Comparison of ENCODE assay signal across 8 mouse cellular contexts in genomic region chr17:23828271-23829001, GRCm38 (mm10). TPM values are rescaled to one million over a fixed set of nuclear protein-coding genes. Genes with fewer than 3 reads are reported as not detected.
DNase-seq lines count a peak whose midpoint lies in the region; ATAC-seq and TF ChIP-seq lines count a peak whose summit lies in the region.

No protein-coding gene starts in this region.

- under 1% methylated on average over 47 of the region's 47 CpGs for WGBS in kidney, postnatal 0 days
- WGBS in liver, postnatal 0 days (ENCODE audit: insufficient replicate concordance), result under 1% methylated on average over 39 of the region's 47 CpGs
- under 1% methylated on average over 43 of the region's 47 CpGs for WGBS in neural tube, embryonic 11.5 days
- 2% methylated on average over 47 of the region's 47 CpGs for WGBS in thymus, adult 2 months

- DNase-seq in 3T3-L1 (ENCODE audit: low read depth, low spot score) (peak; percentile 64), NIH3T3 (ENCODE audit: low read depth) (peak; percentile 67)
- DNase-seq in embryo, embryonic 11 days, result peak; percentile 75
- DNase-seq in kidney, postnatal 0 days (ENCODE audit: low spot score), result peak; percentile 61
- DNase-seq in liver, postnatal 0 days, result peak; percentile 72
- peak; percentile 69 for DNase-seq in neural tube, embryonic 11.5 days (ENCODE audit: low spot score)
- DNase-seq in thymus, adult 2 months, result peak; percentile 67

- peak overlapping the region; percentile 91 for H3K27ac ChIP-seq in kidney, postnatal 0 days
- H3K27ac ChIP-seq in liver, postnatal 0 days (ENCODE audit: low read depth), result peak overlapping the region; percentile 83
- peak overlapping the region; percentile 89 for H3K27ac ChIP-seq in neural tube, embryonic 11.5 days (ENCODE audit: low read depth, low read length)
- peak overlapping the region; percentile 12; the same call in 1 of the 2 replicates for H3K27ac ChIP-seq in thymus, adult 2 months (ENCODE audit: control insufficient read depth, insufficient read depth, low read length)

- peak; percentile 45 for ATAC-seq in granulocyte monocyte progenitor cell, adult 5-6 weeks (replicated peaks; ENCODE audit: poor library complexity, severe bottlenecking)
- ATAC-seq in kidney, postnatal 0 days (replicated peaks; ENCODE audit: low FRiP score, low read depth), result peak; percentile 68
- peak; percentile 71 for ATAC-seq in liver, postnatal 0 days
- peak; percentile 80 for ATAC-seq in neural tube, embryonic 11.5 days (ENCODE audit: insufficient read depth, low FRiP score, low TSS enrichment)

- TF ChIP-seq CTCF in kidney, postnatal 0 days (IDR thresholded peaks at IDR 0.05; ENCODE audit: low read depth), result peak; percentile 11; the same call in 1 of the 2 replicates
- peak; percentile 33; the same call in 1 of the 2 replicates for TF ChIP-seq CTCF in liver, postnatal 0 days (IDR thresholded peaks at IDR 0.05; ENCODE audit: low read depth)
- TF ChIP-seq CTCF in thymus, adult 2 months (IDR thresholded peaks at IDR 0.05; ENCODE audit: borderline replicate concordance, control insufficient read depth, extremely low read depth, insufficient read depth, low read length, poor library complexity), result no peak

- no peaks in the 10 kb centered on the region for H3K27me3 ChIP-seq in kidney, postnatal 0 days (ENCODE audit: insufficient read depth, low read length)
- H3K27me3 ChIP-seq in liver, postnatal 0 days (ENCODE audit: insufficient read depth, low read length), result no peaks in the 10 kb centered on the region
- H3K27me3 ChIP-seq in neural tube, embryonic 11.5 days (ENCODE audit: control insufficient read depth, insufficient read depth, low read length), result no peaks in the 10 kb centered on the region
- no peaks in the 10 kb centered on the region for H3K27me3 ChIP-seq in thymus, adult 2 months (ENCODE audit: control insufficient read depth, insufficient read depth, low read length)

- no peaks in the 10 kb centered on the region for H3K9me3 ChIP-seq in kidney, postnatal 0 days (replicated peaks; ENCODE audit: low read length)
- no peaks in the 10 kb centered on the region; the same call in 1 of the 2 replicates for H3K9me3 ChIP-seq in liver, postnatal 0 days (ENCODE audit: low read length)
- H3K9me3 ChIP-seq in neural tube, embryonic 11.5 days (ENCODE audit: control insufficient read depth, low read length), result no peaks in the 10 kb centered on the region

- H3K9ac ChIP-seq in kidney, postnatal 0 days (ENCODE audit: low read depth, low read length), result peak overlapping the region; percentile 69
- H3K9ac ChIP-seq in liver, postnatal 0 days (replicated peaks), result peak overlapping the region; percentile 86
- H3K9ac ChIP-seq in neural tube, embryonic 11.5 days (ENCODE audit: low read length), result peak overlapping the region; percentile 68

- peak overlapping the region; percentile 70 for H3K4me3 ChIP-seq in kidney, postnatal 0 days (replicated peaks; ENCODE audit: low read depth, low read length)
- peak overlapping the region; percentile 86 for H3K4me3 ChIP-seq in liver, postnatal 0 days (ENCODE audit: low read depth, low read length)
- peak overlapping the region; percentile 81 for H3K4me3 ChIP-seq in neural tube, embryonic 11.5 days (ENCODE audit: low read depth, low read length)
- peak overlapping the region; percentile 91 for H3K4me3 ChIP-seq in thymus, adult 2 months (ENCODE audit: control insufficient read depth, insufficient read depth, low read length)

- peak overlapping the region; percentile 86 for H3K4me2 ChIP-seq in kidney, postnatal 0 days (ENCODE audit: low read length)
- peak overlapping the region; percentile 89 for H3K4me2 ChIP-seq in liver, postnatal 0 days (ENCODE audit: low read depth, low read length)
- peak overlapping the region; percentile 83 for H3K4me2 ChIP-seq in neural tube, embryonic 11.5 days (ENCODE audit: low read depth)

- H3K36me3 ChIP-seq in kidney, postnatal 0 days (ENCODE audit: insufficient read depth, low read length), result peaks cover 26% of the 10 kb centered on the region
- H3K36me3 ChIP-seq in liver, postnatal 0 days (replicated peaks; ENCODE audit: insufficient read depth, low read length), result peaks cover 34% of the 10 kb centered on the region
- peaks cover 24% of the 10 kb centered on the region for H3K36me3 ChIP-seq in neural tube, embryonic 11.5 days (ENCODE audit: control insufficient read depth, insufficient read depth, low read length)
- H3K36me3 ChIP-seq in thymus, adult 2 months (ENCODE audit: control insufficient read depth, insufficient read depth, low read length), result peaks cover 32% of the 10 kb centered on the region

- no peak for TF ChIP-seq EP300 in liver, postnatal 0 days (IDR thresholded peaks at IDR 0.05; ENCODE audit: low read depth)

- H3K4me1 ChIP-seq in kidney, postnatal 0 days (replicated peaks; ENCODE audit: insufficient read depth, low read length), result no peaks in the 10 kb centered on the region; the same call in 1 of the 2 replicates
- H3K4me1 ChIP-seq in liver, postnatal 0 days (ENCODE audit: insufficient read depth), result peaks cover 15% of the 10 kb centered on the region
- H3K4me1 ChIP-seq in neural tube, embryonic 11.5 days (ENCODE audit: control insufficient read depth, insufficient read depth, low read length), result peaks cover 13% of the 10 kb centered on the region
- H3K4me1 ChIP-seq in thymus, adult 2 months (replicated peaks; ENCODE audit: control insufficient read depth, insufficient read depth, low read length), result peaks cover 14% of the 10 kb centered on the region

- no peak for TF ChIP-seq POLR2A in thymus, adult 2 months (IDR thresholded peaks at IDR 0.05; ENCODE audit: control insufficient read depth, extremely low read depth, insufficient read depth, low read length, poor library complexity)

RNA-seq across cellular contexts. Expression of gene Elob, which starts 0.5 kb away (rescaled TPM):
- 318 and 455 TPM in 2 replicates for total RNA-seq in granulocyte monocyte progenitor cell, adult 5-6 weeks (2014; fragmentation: Nextera tagmentation)
- total RNA-seq in granulocyte monocyte progenitor cell, adult 5-6 weeks (2017), result 124 and 129 TPM in 2 replicates
- polyA plus RNA-seq in kidney, postnatal 0 days (2015; fragmentation: Nextera tagmentation; extraction: Ambion mirVana), result 1,058 and 1,143 TPM in 2 replicates
- polyA plus RNA-seq in liver, postnatal 0 days (2015; fragmentation: Nextera tagmentation; extraction: Ambion mirVana), result 458 and 460 TPM in 2 replicates
- polyA plus RNA-seq in neural tube, embryonic 11.5 days (2014; fragmentation: Nextera tagmentation; extraction: Ambion mirVana), result 1,025 and 1,061 TPM in 2 replicates
- polyA plus RNA-seq in thymus, adult 2 months (2012; rRNA removed), result 639 and 815 TPM in 2 replicates

RNA-seq across cellular contexts. Expression of gene Prss33, which starts 7.4 kb away (rescaled TPM):
- not detected in 2 replicates for total RNA-seq in granulocyte monocyte progenitor cell, adult 5-6 weeks (2014; fragmentation: Nextera tagmentation)
- total RNA-seq in granulocyte monocyte progenitor cell, adult 5-6 weeks (2017), result not detected in 2 replicates
- 0.11 TPM in 1 of 2 replicates, not detected in the other for polyA plus RNA-seq in kidney, postnatal 0 days (2015; fragmentation: Nextera tagmentation; extraction: Ambion mirVana)
- not detected in 2 replicates for polyA plus RNA-seq in liver, postnatal 0 days (2015; fragmentation: Nextera tagmentation; extraction: Ambion mirVana)
- 0.18 TPM in 1 of 2 replicates, not detected in the other for polyA plus RNA-seq in neural tube, embryonic 11.5 days (2014; fragmentation: Nextera tagmentation; extraction: Ambion mirVana)
- 1.6 and 2.8 TPM in 2 replicates for polyA plus RNA-seq in thymus, adult 2 months (2012; rRNA removed)

RNA-seq across cellular contexts. Expression of gene Prss32, which starts 15.2 kb away (rescaled TPM):
- not detected in 2 replicates for total RNA-seq in granulocyte monocyte progenitor cell, adult 5-6 weeks (2014; fragmentation: Nextera tagmentation)
- not detected in 2 replicates for total RNA-seq in granulocyte monocyte progenitor cell, adult 5-6 weeks (2017)
- polyA plus RNA-seq in kidney, postnatal 0 days (2015; fragmentation: Nextera tagmentation; extraction: Ambion mirVana), result not detected in 2 replicates
- polyA plus RNA-seq in liver, postnatal 0 days (2015; fragmentation: Nextera tagmentation; extraction: Ambion mirVana), result not detected in 2 replicates
- polyA plus RNA-seq in neural tube, embryonic 11.5 days (2014; fragmentation: Nextera tagmentation; extraction: Ambion mirVana), result not detected in 2 replicates
- polyA plus RNA-seq in thymus, adult 2 months (2012; rRNA removed), result 0.51 and 0.65 TPM in 2 replicates

RNA-seq across cellular contexts. Expression of gene Prss41, which starts 15.5 kb away (rescaled TPM):
- not detected in 2 replicates for total RNA-seq in granulocyte monocyte progenitor cell, adult 5-6 weeks (2014; fragmentation: Nextera tagmentation)
- total RNA-seq in granulocyte monocyte progenitor cell, adult 5-6 weeks (2017), result not detected in 2 replicates
- polyA plus RNA-seq in kidney, postnatal 0 days (2015; fragmentation: Nextera tagmentation; extraction: Ambion mirVana), result 2.8 and 3.1 TPM in 2 replicates
- 0.06 and 0.25 TPM in 2 replicates for polyA plus RNA-seq in liver, postnatal 0 days (2015; fragmentation: Nextera tagmentation; extraction: Ambion mirVana)
- 1.3 and 1.8 TPM in 2 replicates for polyA plus RNA-seq in neural tube, embryonic 11.5 days (2014; fragmentation: Nextera tagmentation; extraction: Ambion mirVana)
- 0.34 and 0.59 TPM in 2 replicates for polyA plus RNA-seq in thymus, adult 2 months (2012; rRNA removed)

RNA-seq across cellular contexts. Expression of gene Srrm2, which starts 38.1 kb away (rescaled TPM):
- 563 and 623 TPM in 2 replicates for total RNA-seq in granulocyte monocyte progenitor cell, adult 5-6 weeks (2014; fragmentation: Nextera tagmentation)
- 126 TPM in 2 replicates for total RNA-seq in granulocyte monocyte progenitor cell, adult 5-6 weeks (2017)
- 304 and 321 TPM in 2 replicates for polyA plus RNA-seq in kidney, postnatal 0 days (2015; fragmentation: Nextera tagmentation; extraction: Ambion mirVana)
- 132 and 137 TPM in 2 replicates for polyA plus RNA-seq in liver, postnatal 0 days (2015; fragmentation: Nextera tagmentation; extraction: Ambion mirVana)
- 399 and 408 TPM in 2 replicates for polyA plus RNA-seq in neural tube, embryonic 11.5 days (2014; fragmentation: Nextera tagmentation; extraction: Ambion mirVana)
- 874 and 1,056 TPM in 2 replicates for polyA plus RNA-seq in thymus, adult 2 months (2012; rRNA removed)

Comparison
In these comparisons a context has a peak if more than half of its experiments do, and no peak if none do; other contexts are left out.
1. Peak in every context shown above with its lines: DNase-seq, ATAC-seq, H3K4me3 ChIP-seq and H3K27ac ChIP-seq.
2. H3K27ac ChIP-seq: peak in every context shown above with its lines; median percentile 91 in kidney, postnatal 0 days; 89 in neural tube, embryonic 11.5 days; 83 in liver, postnatal 0 days; 12 in thymus, adult 2 months.